Mouse (Mus musculus) liver, adult 2 months (tissue): Measurements from ENCODE around the gene Ddx3x.

Source experiments
- CTCF ChIP-seq: fragments of 200-500 bp; IDR thresholded peaks from 2 replicates; pipeline ENCODE4 v1.5.1; 2011; ENCODE audit warnings: low read depth, low read length, control low read depth
- POLR2A ChIP-seq: fragments of 200-500 bp; IDR thresholded peaks from 2 replicates; pipeline ENCODE4 v1.6.1; 2011; ENCODE audit warnings: low read length, control low read depth; ENCODE audit not compliant: insufficient read depth; ENCODE audit errors: extremely low read depth

- TF ChIP-seq CTCF (no peak), POLR2A (no peak)
These were observed 47.1 kb upstream of the Ddx3x start for GRCm38 (mm10) chrX:13233631-13234030.
